Mouse (Mus musculus) embryo, embryonic 11 days (tissue): ENCODE data around the gene Spata2.

ENCODE experiments used
- DNase-seq: peaks from one replicate; pipeline ENCODE4 v3.0.0-alpha.2; 2015

Gene Spata2

GRCm38 (mm10) chr2:167445911-167446780 lies 46.5 kb downstream of the Spata2 start:
- no peak for DNase-seq

GRCm38 (mm10) chr2:167443411-167444193 lies 49.1 kb downstream of the Spata2 start:
- DNase-seq, result no peak

GRCm38 (mm10) chr2:167439422-167439821 lies 53.3 kb downstream of the Spata2 start:
- no peak for DNase-seq

- no peak for DNase-seq
Observed at GRCm38 (mm10) chr2:167436371-167436770, 56.3 kb downstream of the Spata2 start.

- DNase-seq, result no peak
Observed at GRCm38 (mm10) chr2:167435631-167436030, 57.1 kb downstream of the Spata2 start.

GRCm38 (mm10) chr2:167434570-167434969 lies 58.1 kb downstream of the Spata2 start:
- DNase-seq, result no peak

GRCm38 (mm10) chr2:167431418-167431776 lies 61.3 kb downstream of the Spata2 start:
- no peak for DNase-seq
